Mouse (Mus musculus): ENCODE results near the gene Fam71e1.

Fam71e1 gene

GRCm38 (mm10) chr7:44471880-44472557, 24.4 kb upstream of the Fam71e1 start:
- peak; percentile 36 for DNase-seq

GRCm38 (mm10) chr7:44472558-44472885, 23.9 kb upstream of the Fam71e1 start:
- DNase-seq = peak; percentile 18

GRCm38 (mm10) chr7:44472961-44473646, 23.3 kb upstream of the Fam71e1 start:
- peak; percentile 47 for DNase-seq

GRCm38 (mm10) chr7:44474419-44474818, 22.0 kb upstream of the Fam71e1 start:
- no peak for DNase-seq

GRCm38 (mm10) chr7:44475046-44475614, 21.3 kb upstream of the Fam71e1 start:
- DNase-seq = no peak

- DNase-seq = no peak
These were observed 13.4 kb upstream of the Fam71e1 start for GRCm38 (mm10) chr7:44482836-44483435.

GRCm38 (mm10) chr7:44484109-44484508, 12.3 kb upstream of the Fam71e1 start:
- no peak for DNase-seq

GRCm38 (mm10) chr7:44484841-44485571, 11.4 kb upstream of the Fam71e1 start:
- peak; percentile 79 for DNase-seq

GRCm38 (mm10) chr7:44485572-44486195, 10.7 kb upstream of the Fam71e1 start:
- DNase-seq = no peak

- DNase-seq = no peak
These were observed 9.3 kb upstream of the Fam71e1 start for GRCm38 (mm10) chr7:44486927-44487575.

GRCm38 (mm10) chr7:44487936-44488335, 8.4 kb upstream of the Fam71e1 start:
- no peak for DNase-seq

- DNase-seq = no peak
These were observed 7.8 kb upstream of the Fam71e1 start for GRCm38 (mm10) chr7:44488545-44488944.

GRCm38 (mm10) chr7:44490281-44490680, 6.1 kb upstream of the Fam71e1 start:
- DNase-seq = no peak

GRCm38 (mm10) chr7:44491391-44491790, 5.0 kb upstream of the Fam71e1 start:
- DNase-seq = no peak

- DNase-seq = no peak
These were observed 4.1 kb upstream of the Fam71e1 start for GRCm38 (mm10) chr7:44492166-44492826.

GRCm38 (mm10) chr7:44494681-44495080, 1.7 kb upstream of the Fam71e1 start:
- no peak for DNase-seq

- DNase-seq = no peak
These were observed 1.3 kb upstream of the Fam71e1 start for GRCm38 (mm10) chr7:44495086-44495485.

GRCm38 (mm10) chr7:44496771-44497109, 359 bp downstream of the Fam71e1 start:
- no peak for DNase-seq

GRCm38 (mm10) chr7:44497361-44498055, 1.1 kb downstream of the Fam71e1 start:
- DNase-seq = no peak

- DNase-seq = no peak
These were observed 2.5 kb downstream of the Fam71e1 start for GRCm38 (mm10) chr7:44498922-44499321.

GRCm38 (mm10) chr7:44500046-44500445, 3.7 kb downstream of the Fam71e1 start:
- no peak for DNase-seq

Measured in cerebellum, adult 11 months (tissue).